Mouse (Mus musculus) adrenal gland, adult 18-20 months (tissue): Measurements from ENCODE around the gene Tcf20. TPM values are rescaled to one million over a fixed set of nuclear protein-coding genes. Genes with fewer than 3 reads are reported as not detected.

Experiments used
- DNase-seq, 2 experiments: peaks; one replicate each; pipeline ENCODE4 v3.0.0; 2021 to 2022; ENCODE audit warnings: low spot score in 2 of 2
- total RNA-seq, 2 experiments: library from RNA; stranded (reverse); gene quantifications; 1 replicate in 1 of 2; 2 replicates in 1 of 2; pipeline ENCODE4 v1.2.3; 2021

Gene Tcf20
- total RNA-seq, 2 experiments from 2014 or later = 84.4 to 91.1 TPM

GRCm38 (mm10) chr15:82995239-82995638 is 7.6 kb upstream of the Tcf20 start:
- DNase-seq = no peak

- no peak for DNase-seq
Observed at GRCm38 (mm10) chr15:82992911-82993310, 5.2 kb upstream of the Tcf20 start.

GRCm38 (mm10) chr15:82992079-82992783 is 4.6 kb upstream of the Tcf20 start:
- DNase-seq = no peak

- no peak for DNase-seq
Observed at GRCm38 (mm10) chr15:82989190-82989704, 1.6 kb upstream of the Tcf20 start.

DNA sequence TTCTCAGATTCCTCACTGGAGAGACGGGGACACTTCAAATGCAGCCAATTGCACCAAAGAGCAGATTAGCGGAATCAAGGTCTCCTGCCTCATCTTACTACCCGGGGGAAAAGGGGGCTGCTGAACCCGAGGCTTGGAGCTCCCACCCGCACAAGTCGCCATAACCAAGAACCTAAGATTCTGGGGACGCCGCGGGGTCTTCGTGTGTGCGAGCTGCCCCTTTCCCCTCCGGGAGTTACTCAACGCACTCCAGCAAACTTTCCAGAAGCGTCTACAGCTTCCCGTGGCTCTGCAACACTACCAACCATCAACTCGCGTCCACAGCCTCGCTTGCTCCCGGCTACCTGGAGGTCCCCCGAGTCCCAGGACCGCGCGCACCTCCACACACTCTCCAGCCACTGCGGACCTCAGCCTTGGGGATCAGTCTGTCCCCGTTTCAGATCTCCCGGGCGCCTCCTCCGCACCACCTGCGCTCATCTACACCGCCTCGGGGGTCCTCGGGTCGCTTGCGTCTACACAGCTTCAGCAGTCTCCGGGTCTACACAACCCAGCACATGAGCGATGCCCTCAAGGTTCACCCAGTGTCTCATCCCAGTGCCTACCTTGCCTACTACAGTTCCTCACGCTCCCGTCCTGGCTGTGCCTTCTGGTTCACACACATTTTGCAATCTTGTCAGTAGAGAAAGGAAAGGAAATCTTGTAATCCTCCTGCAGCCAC is 499 bp downstream of the Tcf20 start:
- peak in 1 of 2 experiments; percentile 41 for DNase-seq

- no peak for DNase-seq
Observed at GRCm38 (mm10) chr15:82984574-82984973, 3.1 kb downstream of the Tcf20 start.

- no peak for DNase-seq
Observed at GRCm38 (mm10) chr15:82984097-82984496, 3.6 kb downstream of the Tcf20 start.

GRCm38 (mm10) chr15:82983416-82984026 is 4.2 kb downstream of the Tcf20 start:
- peak in 1 of 2 experiments; percentile 21 for DNase-seq

DNA sequence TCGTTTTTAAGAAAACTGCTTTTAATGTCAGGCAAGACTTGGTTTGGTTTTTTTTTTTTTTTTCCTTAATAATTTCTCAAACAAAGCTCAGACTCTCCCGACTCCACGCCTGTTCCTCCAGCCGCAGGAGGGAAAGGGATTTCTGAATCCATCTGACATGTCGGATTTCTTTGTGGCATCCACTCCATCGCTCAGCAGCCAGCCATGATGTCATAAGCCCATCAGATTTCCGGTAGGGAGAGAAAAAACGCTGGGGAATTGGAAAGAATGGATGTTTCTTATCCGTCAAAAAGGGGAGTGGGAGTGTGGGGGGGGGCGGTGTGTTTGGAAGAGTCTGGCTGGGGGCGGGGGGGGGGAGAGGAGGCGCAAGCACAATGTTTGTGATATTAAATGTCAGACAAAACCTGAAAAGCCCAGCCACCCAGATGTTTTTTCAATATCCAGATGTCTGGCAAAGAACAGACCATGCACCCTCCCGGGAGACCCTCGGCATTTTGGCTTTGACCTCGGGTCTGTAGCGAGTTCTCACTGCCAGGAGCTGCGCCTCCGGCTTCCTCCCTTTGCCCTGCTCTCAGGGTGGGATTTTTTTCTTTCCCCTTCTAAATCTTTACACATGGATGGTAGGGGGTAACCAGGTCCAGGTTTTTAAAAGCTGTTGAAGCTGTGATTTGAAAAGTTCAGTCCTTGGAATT is 4.8 kb downstream of the Tcf20 start:
- DNase-seq = no peak

GRCm38 (mm10) chr15:82981676-82982520 is 5.8 kb downstream of the Tcf20 start:
- DNase-seq = no peak

DNA sequence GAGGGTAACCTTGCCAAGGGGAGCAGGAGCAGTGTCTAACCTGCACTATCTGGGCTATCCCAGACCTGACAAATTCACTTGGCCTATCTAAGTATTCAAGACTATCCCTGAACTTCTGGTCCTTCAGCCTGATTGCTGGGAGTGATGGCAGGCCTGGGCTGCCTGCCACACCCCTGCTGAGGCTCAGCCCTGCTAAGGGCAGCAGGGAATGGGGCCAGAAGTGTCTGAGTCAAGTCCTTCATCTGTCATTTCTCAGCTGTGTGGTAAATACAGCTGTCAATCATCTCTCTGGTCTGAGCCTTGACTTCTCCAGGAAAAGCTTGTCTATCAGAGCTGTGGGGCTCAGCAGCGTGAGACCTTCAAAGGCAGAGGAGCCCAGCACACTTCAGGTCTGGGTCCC is 8.1 kb downstream of the Tcf20 start:
- DNase-seq = no peak

- DNase-seq = no peak
Observed at GRCm38 (mm10) chr15:82974471-82974870, 13.2 kb downstream of the Tcf20 start.

GRCm38 (mm10) chr15:82969206-82969721 is 18.4 kb downstream of the Tcf20 start:
- DNase-seq = no peak

DNA sequence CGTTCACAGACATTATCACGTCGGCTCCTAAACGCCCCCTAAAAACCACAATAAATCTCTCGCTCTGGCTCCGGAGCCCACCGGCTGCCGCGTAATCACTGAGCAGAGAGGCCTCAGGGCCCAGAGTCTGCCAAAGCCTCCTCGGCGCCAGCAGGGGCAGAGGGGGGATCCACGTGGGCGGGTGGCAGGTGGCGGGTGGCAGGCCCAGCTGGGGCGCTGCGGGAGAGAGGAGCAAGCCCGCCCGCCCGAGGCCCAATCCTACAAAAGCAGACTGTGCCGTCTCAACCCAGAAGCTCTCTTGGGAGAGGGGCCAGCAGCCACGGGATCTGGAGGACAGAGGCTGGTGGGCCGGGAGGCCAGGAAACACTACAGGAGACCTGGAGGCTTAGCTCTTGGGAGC is 19.2 kb downstream of the Tcf20 start:
- no peak for DNase-seq

- DNase-seq = no peak
Observed at GRCm38 (mm10) chr15:82967947-82968346, 19.7 kb downstream of the Tcf20 start.

DNA sequence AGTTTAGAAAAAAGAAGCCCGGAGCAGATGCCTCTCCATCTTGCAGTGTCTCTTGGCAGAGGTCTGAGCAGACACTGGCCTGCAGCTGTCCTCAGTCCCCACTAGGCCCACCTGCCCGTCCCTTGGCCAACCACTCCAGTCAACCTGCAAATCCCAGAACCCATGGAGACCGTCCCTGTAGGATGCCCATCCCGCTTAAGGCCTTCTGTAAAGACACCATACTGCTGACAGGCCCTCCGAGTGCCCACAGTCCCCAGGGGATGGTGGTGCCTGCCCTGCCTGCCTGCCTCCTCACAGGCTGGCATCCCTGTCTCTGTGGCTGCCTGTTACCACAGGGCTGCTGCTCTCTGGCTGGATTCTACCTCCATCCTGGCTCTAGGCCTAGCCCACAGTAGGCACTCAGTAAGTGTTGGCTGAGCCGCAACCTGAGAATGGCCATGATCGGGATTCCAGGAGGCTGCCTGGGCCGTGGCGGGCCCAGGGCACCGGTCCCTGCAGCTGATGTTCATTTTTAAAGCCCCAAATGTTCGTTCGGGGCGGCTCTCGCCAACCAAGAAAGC is 23.3 kb downstream of the Tcf20 start:
- DNase-seq = no peak

GRCm38 (mm10) chr15:82963556-82964156 is 24.0 kb downstream of the Tcf20 start:
- peak in 1 of 2 experiments; percentile 41 for DNase-seq

DNA sequence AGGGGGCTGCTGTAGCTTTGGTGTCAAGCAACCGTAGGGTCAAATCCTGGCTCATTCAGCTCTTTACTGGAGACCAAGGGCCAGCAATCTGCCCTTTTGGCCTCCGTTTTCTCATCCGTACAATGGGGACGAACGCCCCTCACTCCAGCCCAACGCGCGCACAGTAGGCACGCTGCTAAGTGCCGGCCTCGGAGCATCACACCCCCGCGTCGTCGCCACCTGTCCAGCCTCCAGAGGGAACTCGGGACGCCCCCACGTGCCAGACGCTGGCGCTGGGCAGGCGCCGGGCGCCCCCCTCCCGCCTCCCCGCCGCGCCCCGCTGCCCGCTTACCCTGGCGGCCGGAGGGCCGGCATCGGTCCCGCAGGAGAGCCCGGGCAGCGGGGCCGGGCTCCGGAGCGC is 24.6 kb downstream of the Tcf20 start:
- DNase-seq = no peak

DNA sequence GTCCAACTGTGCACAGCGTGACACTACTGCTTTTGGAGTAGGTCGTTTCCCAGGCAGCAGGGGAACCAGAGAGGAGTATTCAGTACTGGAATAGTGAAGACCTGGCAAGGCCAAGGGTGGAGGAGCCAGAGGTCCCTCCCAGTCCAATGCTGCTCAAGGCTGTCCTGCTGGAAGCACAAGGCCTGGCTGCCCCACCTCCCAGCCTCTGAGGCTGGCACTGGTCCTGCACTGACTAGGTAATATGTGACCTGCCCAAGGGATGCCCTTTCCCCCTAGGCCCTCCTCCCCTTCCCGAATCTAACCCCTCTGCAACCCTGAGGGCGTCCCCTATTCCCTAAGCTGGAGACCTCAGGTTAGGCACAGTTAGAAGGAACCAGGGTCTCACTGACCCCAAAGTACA is 25.1 kb downstream of the Tcf20 start:
- no peak for DNase-seq
